Mouse (Mus musculus): ENCODE data around the gene Olfr223.

- TF ChIP-seq EP300 (IDR thresholded peaks at IDR 0.05; ENCODE audit: insufficient read depth, low read depth, low read length) (no peak), POLR2A (IDR thresholded peaks at IDR 0.05; ENCODE audit: insufficient read depth, low read length) (no peak)
Measured at GRCm38 (mm10) chr11:59575726-59576125, 17.4 kb downstream of the Olfr223 start.
